Mouse (Mus musculus) small intestine, adult 2 months (tissue): Measurements from ENCODE around the gene Kctd6.

Experiments used
- CTCF ChIP-seq: fragments of 200-500 bp; IDR thresholded peaks from 2 replicates; pipeline ENCODE4 v1.5.1; 2012; ENCODE audit warnings: low read depth, mild to moderate bottlenecking, control low read depth, inconsistent platforms, low read length, moderate library complexity, mixed read lengths; ENCODE audit not compliant: insufficient replicate concordance, insufficient read length; ENCODE audit errors: extremely low read depth
- POLR2A ChIP-seq: fragments of 200-500 bp; IDR thresholded peaks from 2 replicates; pipeline ENCODE4 v1.6.1; 2012; ENCODE audit warnings: low read depth, mild to moderate bottlenecking, control low read depth, inconsistent platforms, low read length, moderate library complexity

DNA sequence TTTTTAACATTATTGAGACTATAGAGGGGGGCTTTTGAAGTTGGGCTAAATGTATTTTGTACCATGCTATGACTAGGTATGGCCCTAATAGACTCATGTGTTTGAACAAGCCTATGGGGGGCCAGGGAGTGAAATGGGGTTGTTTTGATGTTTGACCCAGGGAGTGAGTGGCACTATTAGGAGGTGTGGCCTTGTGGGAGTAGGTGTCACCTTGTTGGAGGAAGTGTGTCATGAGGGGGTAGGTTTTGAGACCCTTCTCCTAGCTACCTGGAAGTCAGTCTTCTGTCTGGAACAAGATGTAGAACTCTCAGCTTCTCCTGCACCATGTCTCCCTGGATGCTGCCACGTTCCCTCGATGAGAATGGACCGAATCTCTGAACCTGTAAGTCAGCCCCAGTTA is 23.4 kb upstream of the Kctd6 start:
- no peak for TF ChIP-seq CTCF
- TF ChIP-seq POLR2A, result no peak
